Mouse (Mus musculus): Measurements from ENCODE around the gene Ahdc1. TPM values are rescaled to one million over a fixed set of nuclear protein-coding genes. Genes with fewer than 3 reads are reported as not detected.

The Ahdc1 gene
- total and polyA plus RNA-seq, 3 experiments, result 1.6 to 19.9 (median 8.4) TPM

DNA sequence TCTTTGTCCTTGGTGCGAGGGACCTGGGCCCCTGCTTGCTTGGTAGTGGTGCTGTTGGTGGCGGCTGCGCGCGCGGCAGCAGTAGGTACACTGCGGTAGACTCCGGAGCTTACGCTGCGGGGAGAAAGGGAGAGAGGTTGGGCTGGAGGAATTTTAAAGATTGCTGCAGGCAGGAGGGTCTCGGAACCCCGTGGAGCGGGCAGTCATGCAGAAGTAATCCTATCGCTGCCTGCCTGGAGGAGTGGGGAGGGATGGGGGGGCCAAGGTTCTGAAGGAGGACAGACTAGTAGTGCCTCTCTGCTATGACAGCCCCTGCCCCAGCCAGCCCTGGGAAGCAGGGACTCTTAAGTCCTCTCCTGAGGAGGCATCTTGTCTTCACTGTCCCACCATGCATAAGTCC is 11.2 kb downstream of the Ahdc1 start:
- H3K27ac ChIP-seq (ENCODE audit: insufficient read depth, low read depth), result no peak overlapping the region
- H3K4me2 ChIP-seq (ENCODE audit: insufficient read depth, low read depth, poor library complexity, severe bottlenecking), result no peak overlapping the region
- H3K27me3 ChIP-seq (replicated peaks), result no peaks in the 10 kb centered on the region
- dilution Hi-C loops (cut with MboI; ENCODE audit: extremely low pct_ligation_motif_present, extremely low pct_unique_long_range_greater_than_20kb, low sequenced_read_pairs), result no loop called here
- H3K9me3 ChIP-seq (replicated peaks; ENCODE audit: low read length), result no peaks in the 10 kb centered on the region
- peaks cover 11 to 83% of the 10 kb centered on the region in 2 experiments for H3K4me1 ChIP-seq (ENCODE audit: control insufficient read depth in 1 of 2, insufficient read depth in 2 of 2)
- no peak for DNase-seq (ENCODE audit: extremely low read depth)
- H3K79me2 ChIP-seq (replicated peaks; ENCODE audit: control insufficient read depth, extremely low read depth, insufficient read depth, poor library complexity, severe bottlenecking), result no peaks in the 10 kb centered on the region
- H3K36me3 ChIP-seq (replicated peaks in 1 of 2; ENCODE audit: control insufficient read depth in 1 of 2, insufficient read depth in 1 of 2, low read length in 1 of 2), result peaks cover 2 to 78% of the 10 kb centered on the region in 2 experiments
- in situ Hi-C loops (cut with MboI; ENCODE audit: low pct_ligation_motif_present, low pct_unique_long_range_greater_than_20kb, low sequenced_read_pairs), result no loop called here
- H3K4me3 ChIP-seq (replicated peaks in 1 of 3; ENCODE audit: low read depth in 2 of 3, low read length in 2 of 3, poor library complexity in 1 of 3), result no peak overlapping the region
- no peak for TF ChIP-seq POLR2AphosphoS2 (IDR thresholded peaks at IDR 0.05; ENCODE audit: low read depth, low read length)
- TF ChIP-seq ELF1 (IDR thresholded peaks at IDR 0.05; ENCODE audit: low read depth, low read length), result no peak
- TF ChIP-seq CTCF (conservative IDR thresholded peaks at IDR 0.05 in 1 of 2, IDR thresholded peaks at IDR 0.05 in 1 of 2; ENCODE audit: low read depth in 2 of 2, low read length in 2 of 2), result no peak
- TF ChIP-seq SMC3 (IDR thresholded peaks at IDR 0.05; ENCODE audit: low read depth, low read length), result no peak
- TF ChIP-seq JUND (conservative IDR thresholded peaks at IDR 0.05; ENCODE audit: low read depth, low read length), result no peak
- no peak overlapping the region for H3K9ac ChIP-seq (ENCODE audit: insufficient read depth, low read depth)

DNA sequence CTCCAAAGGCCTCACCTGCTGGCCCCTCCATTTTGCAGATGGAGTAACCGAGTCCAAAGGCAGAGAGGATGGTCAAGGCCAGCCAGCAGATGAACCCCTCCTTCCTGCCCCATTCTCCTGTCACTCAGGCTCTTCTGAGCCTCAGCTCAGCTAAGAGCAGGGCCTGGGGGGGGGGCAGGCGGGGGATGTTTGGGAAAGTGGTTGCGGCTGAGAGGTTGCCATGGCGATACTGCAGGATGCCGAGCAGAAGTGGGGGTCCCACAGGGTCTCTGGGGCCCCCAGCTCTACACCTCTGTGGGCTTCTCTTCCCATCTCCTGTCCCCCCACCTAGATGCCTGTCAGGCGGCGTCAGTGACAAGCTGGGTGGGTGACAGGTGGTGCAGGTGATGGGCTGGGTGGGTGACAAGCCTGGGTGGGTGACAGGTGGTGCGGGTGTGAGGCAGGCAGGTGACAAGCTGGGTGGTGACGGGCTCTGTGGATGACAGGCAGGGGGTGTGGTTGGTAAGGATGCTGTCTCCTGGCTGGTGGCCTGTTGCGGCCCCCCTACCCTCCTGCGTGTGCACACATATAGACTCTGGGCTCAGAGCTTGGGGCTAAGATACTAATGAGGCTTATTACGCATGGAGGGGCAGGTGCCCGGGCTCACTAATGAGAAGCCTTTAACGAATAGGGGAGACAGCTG is 12.0 kb downstream of the Ahdc1 start:
- Histone ChIP-seq H3K4me3 (replicated peaks in 1 of 3; ENCODE audit: low read depth in 2 of 3, low read length in 2 of 3, poor library complexity in 1 of 3) (no peak overlapping the region), H3K9me3 (replicated peaks; ENCODE audit: low read length) (no peaks in the 10 kb centered on the region), H3K4me1 (ENCODE audit: control insufficient read depth in 1 of 2, insufficient read depth in 2 of 2) (peaks cover 10 to 78% of the 10 kb centered on the region in 2 experiments), H3K79me2 (replicated peaks; ENCODE audit: control insufficient read depth, extremely low read depth, insufficient read depth, poor library complexity, severe bottlenecking) (no peaks in the 10 kb centered on the region), H3K4me2 (ENCODE audit: insufficient read depth, low read depth, poor library complexity, severe bottlenecking) (no peak overlapping the region), H3K27ac (ENCODE audit: insufficient read depth, low read depth) (no peak overlapping the region), H3K9ac (ENCODE audit: insufficient read depth, low read depth) (no peak overlapping the region), H3K27me3 (replicated peaks) (no peaks in the 10 kb centered on the region), H3K36me3 (replicated peaks in 1 of 2; ENCODE audit: control insufficient read depth in 1 of 2, insufficient read depth in 1 of 2, low read length in 1 of 2) (peaks cover 2 to 80% of the 10 kb centered on the region in 2 experiments)
- in situ Hi-C loops (cut with MboI; ENCODE audit: low pct_ligation_motif_present, low pct_unique_long_range_greater_than_20kb, low sequenced_read_pairs), result no loop called here
- no peak for DNase-seq (ENCODE audit: extremely low read depth)
- TF ChIP-seq IRF4 (IDR thresholded peaks at IDR 0.05; ENCODE audit: low read depth, low read length) (no peak), MAZ (IDR thresholded peaks at IDR 0.05; ENCODE audit: low read depth, low read length) (no peak), MEF2A (IDR thresholded peaks at IDR 0.05; ENCODE audit: borderline replicate concordance, low read depth, low read length) (no peak), ZKSCAN1 (IDR thresholded peaks at IDR 0.05; ENCODE audit: borderline replicate concordance, low read depth, low read length) (no peak), MXI1 (IDR thresholded peaks at IDR 0.05; ENCODE audit: low read depth, low read length) (no peak), USF1 (IDR thresholded peaks at IDR 0.05; ENCODE audit: low read depth, low read length) (no peak)
- dilution Hi-C loops (cut with MboI; ENCODE audit: extremely low pct_ligation_motif_present, extremely low pct_unique_long_range_greater_than_20kb, low sequenced_read_pairs), result no loop called here

DNA sequence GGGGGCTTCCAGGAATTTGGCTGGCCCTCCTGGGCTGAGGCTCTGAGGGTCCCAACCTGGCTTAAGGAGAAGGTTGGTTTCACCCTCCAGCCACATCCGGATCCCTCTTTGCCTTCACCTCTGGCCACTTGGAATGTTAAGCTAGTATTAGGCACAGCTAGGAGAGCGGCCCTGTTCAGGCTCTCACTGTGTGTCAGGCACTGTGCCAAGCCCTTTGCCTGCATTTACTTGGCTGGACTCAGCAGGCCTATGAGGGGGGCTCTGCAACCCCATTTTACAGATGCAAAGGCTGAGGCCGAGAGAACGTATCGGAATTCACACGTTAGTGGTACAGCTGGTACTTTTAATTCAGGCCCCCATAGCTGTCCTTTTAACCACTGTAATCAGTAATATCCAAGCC is 12.6 kb downstream of the Ahdc1 start:
- in situ Hi-C loops (cut with MboI; ENCODE audit: low pct_ligation_motif_present, low pct_unique_long_range_greater_than_20kb, low sequenced_read_pairs), result no loop called here
- Histone ChIP-seq H3K27me3 (replicated peaks) (no peaks in the 10 kb centered on the region), H3K9me3 (replicated peaks; ENCODE audit: low read length) (no peaks in the 10 kb centered on the region), H3K4me2 (ENCODE audit: insufficient read depth, low read depth, poor library complexity, severe bottlenecking) (no peak overlapping the region), H3K27ac (ENCODE audit: insufficient read depth, low read depth) (no peak overlapping the region), H3K4me3 (replicated peaks in 1 of 3; ENCODE audit: low read depth in 2 of 3, low read length in 2 of 3, poor library complexity in 1 of 3) (no peak overlapping the region), H3K79me2 (replicated peaks; ENCODE audit: control insufficient read depth, extremely low read depth, insufficient read depth, poor library complexity, severe bottlenecking) (no peaks in the 10 kb centered on the region), H3K36me3 (replicated peaks in 1 of 2; ENCODE audit: control insufficient read depth in 1 of 2, insufficient read depth in 1 of 2, low read length in 1 of 2) (peaks cover 2 to 80% of the 10 kb centered on the region in 2 experiments), H3K9ac (ENCODE audit: insufficient read depth, low read depth) (no peak overlapping the region), H3K4me1 (ENCODE audit: control insufficient read depth in 1 of 2, insufficient read depth in 2 of 2) (peaks cover 10 to 79% of the 10 kb centered on the region in 2 experiments)
- dilution Hi-C loops (cut with MboI; ENCODE audit: extremely low pct_ligation_motif_present, extremely low pct_unique_long_range_greater_than_20kb, low sequenced_read_pairs), result no loop called here
- TF ChIP-seq ELF1 (IDR thresholded peaks at IDR 0.05; ENCODE audit: low read depth, low read length) (no peak), IRF4 (IDR thresholded peaks at IDR 0.05; ENCODE audit: low read depth, low read length) (no peak), ETS1 (conservative IDR thresholded peaks at IDR 0.05; ENCODE audit: low read depth, low read length) (no peak), PAX5 (IDR thresholded peaks at IDR 0.05; ENCODE audit: low read length) (no peak), CHD1 (IDR thresholded peaks at IDR 0.05; ENCODE audit: low read depth, low read length) (no peak), MXI1 (IDR thresholded peaks at IDR 0.05; ENCODE audit: low read depth, low read length) (no peak), KAT2A (IDR thresholded peaks at IDR 0.05; ENCODE audit: insufficient replicate concordance, low read length) (no peak), RAD21 (IDR thresholded peaks at IDR 0.05; ENCODE audit: low read depth, low read length) (no peak), E2F4 (IDR thresholded peaks at IDR 0.05; ENCODE audit: insufficient replicate concordance, low read depth, low read length) (no peak), JUND (conservative IDR thresholded peaks at IDR 0.05; ENCODE audit: low read depth, low read length) (no peak), BHLHE40 (IDR thresholded peaks at IDR 0.05; ENCODE audit: low read depth, low read length) (no peak), GABPA (IDR thresholded peaks at IDR 0.05; ENCODE audit: insufficient replicate concordance, low read depth, low read length) (no peak), POLR2A (IDR thresholded peaks at IDR 0.05; ENCODE audit: low read depth, low read length) (no peak), MAX (IDR thresholded peaks at IDR 0.05; ENCODE audit: low read length) (no peak), UBTF (IDR thresholded peaks at IDR 0.05; ENCODE audit: low read depth, low read length) (no peak)
- DNase-seq (ENCODE audit: extremely low read depth), result no peak
